Mouse (Mus musculus): ENCODE measurements around the gene Gcnt3. TPM values are rescaled to one million over a fixed set of nuclear protein-coding genes. Genes with fewer than 3 reads are reported as not detected.

Gcnt3 gene
- total RNA-seq, 1 experiment: 1.1 TPM

- H3K4me3 ChIP-seq (ENCODE audit: insufficient read depth in 1 of 2, low read depth in 1 of 2, low read length in 2 of 2, poor library complexity in 1 of 2, severe bottlenecking in 1 of 2): no peak overlapping the region
- H3K36me3 ChIP-seq (ENCODE audit: control insufficient read depth, insufficient read depth, low read length, poor library complexity, severe bottlenecking): peaks cover 8% of the 10 kb centered on the region
- H3K9ac ChIP-seq (ENCODE audit: insufficient read depth, low read depth, low read length, poor library complexity, severe bottlenecking): no peak overlapping the region
- no peak for TF ChIP-seq ZNF384 (IDR thresholded peaks at IDR 0.05; ENCODE audit: low read depth, low read length)
- no peak for TF ChIP-seq ZC3H11A (IDR thresholded peaks at IDR 0.05; ENCODE audit: borderline replicate concordance, low read depth, low read length)
- H3K4me1 ChIP-seq (ENCODE audit: control insufficient read depth in 2 of 2, insufficient read depth in 2 of 2, low read length in 2 of 2, poor library complexity in 1 of 2): peaks cover 2 to 4% of the 10 kb centered on the region in 2 experiments; a peak in 2 of 4 replicates
- in situ Hi-C loops (cut with MboI; ENCODE audit: low sequenced_read_pairs in 2 of 2, unreplicated experiment in 2 of 2): no loop called here
- no peak for DNase-seq (ENCODE audit: low read depth, low spot score)
- no peak overlapping the region for H3K27ac ChIP-seq (ENCODE audit: insufficient read depth, low read depth, low read length, poor library complexity, severe bottlenecking)
- no peaks in the 10 kb centered on the region for H3K9me3 ChIP-seq (ENCODE audit: control insufficient read depth, insufficient read depth, low read depth, low read length)
These were observed 45.0 kb downstream of the Gcnt3 start for GRCm38 (mm10) chr9:69992841-69993277.

- DNase-seq (ENCODE audit: low read depth, low spot score): no peak
- Histone ChIP-seq H3K4me3 (ENCODE audit: insufficient read depth in 1 of 2, low read depth in 1 of 2, low read length in 2 of 2, poor library complexity in 1 of 2, severe bottlenecking in 1 of 2) (peak overlapping the region in 1 of 2 experiments; percentile 83; a peak in 2 of 4 replicates), H3K9me3 (ENCODE audit: control insufficient read depth, insufficient read depth, low read depth, low read length) (no peaks in the 10 kb centered on the region), H3K36me3 (ENCODE audit: control insufficient read depth, insufficient read depth, low read length, poor library complexity, severe bottlenecking) (0 out of 2 replicates have a peak, but pooled peaks cover 3% of the 10 kb centered on the region), H3K27ac (ENCODE audit: insufficient read depth, low read depth, low read length, poor library complexity, severe bottlenecking) (no peak overlapping the region), H3K9ac (ENCODE audit: insufficient read depth, low read depth, low read length, poor library complexity, severe bottlenecking) (no peak overlapping the region), H3K4me1 (ENCODE audit: control insufficient read depth in 2 of 2, insufficient read depth in 2 of 2, low read length in 2 of 2, poor library complexity in 1 of 2) (peaks cover 2 to 4% of the 10 kb centered on the region in 2 experiments; a peak in 2 of 4 replicates)
- no peak for TF ChIP-seq ZC3H11A (IDR thresholded peaks at IDR 0.05; ENCODE audit: borderline replicate concordance, low read depth, low read length)
- no peak for TF ChIP-seq CHD2 (IDR thresholded peaks at IDR 0.05; ENCODE audit: low read depth, low read length)
- TF ChIP-seq ZNF384 (IDR thresholded peaks at IDR 0.05; ENCODE audit: low read depth, low read length): peak; percentile 25; the same call in 1 of the 2 replicates
- in situ Hi-C loops (cut with MboI; ENCODE audit: low sequenced_read_pairs in 2 of 2, unreplicated experiment in 2 of 2): no loop called here
These were observed 47.5 kb downstream of the Gcnt3 start for GRCm38 (mm10) chr9:69990346-69990745.

GRCm38 (mm10) chr9:69989303-69990121 is 48.4 kb downstream of the Gcnt3 start, which contains the start of gene Bnip2:
TSS of gene Bnip2 (plus strand) at chr9:69989466.
- TF ChIP-seq HCFC1 (IDR thresholded peaks at IDR 0.05; ENCODE audit: borderline replicate concordance, insufficient read depth, low read length): peak; percentile 49; the same call in 1 of the 2 replicates
- no peak for TF ChIP-seq CHD2 (IDR thresholded peaks at IDR 0.05; ENCODE audit: low read depth, low read length)
- no peak for TF ChIP-seq ZNF384 (IDR thresholded peaks at IDR 0.05; ENCODE audit: low read depth, low read length)
- TF ChIP-seq MAFK (IDR thresholded peaks at IDR 0.05; ENCODE audit: insufficient read depth, low read depth, low read length): no peak
- H3K9ac ChIP-seq (ENCODE audit: insufficient read depth, low read depth, low read length, poor library complexity, severe bottlenecking): peak within 1 kb of the TSS; percentile 98
- H3K4me1 ChIP-seq (ENCODE audit: control insufficient read depth in 2 of 2, insufficient read depth in 2 of 2, low read length in 2 of 2, poor library complexity in 1 of 2): peaks cover 2 to 4% of the 10 kb centered on the region in 2 experiments; a peak in 2 of 4 replicates
- H3K27ac ChIP-seq (ENCODE audit: insufficient read depth, low read depth, low read length, poor library complexity, severe bottlenecking): peak within 1 kb of the TSS; percentile 61
- no peaks in the 10 kb centered on the region for H3K36me3 ChIP-seq (ENCODE audit: control insufficient read depth, insufficient read depth, low read length, poor library complexity, severe bottlenecking)
- H3K4me3 ChIP-seq (ENCODE audit: insufficient read depth in 1 of 2, low read depth in 1 of 2, low read length in 2 of 2, poor library complexity in 1 of 2, severe bottlenecking in 1 of 2): peak within 1 kb of the TSS; percentile 83 to 99
- in situ Hi-C loops (cut with MboI; ENCODE audit: low sequenced_read_pairs in 2 of 2, unreplicated experiment in 2 of 2): no loop called here
- H3K9me3 ChIP-seq (ENCODE audit: control insufficient read depth, insufficient read depth, low read depth, low read length): no peaks in the 10 kb centered on the region
- peak; percentile 88 for DNase-seq (ENCODE audit: low read depth, low spot score)

- Histone ChIP-seq H3K4me1 (ENCODE audit: control insufficient read depth in 2 of 2, insufficient read depth in 2 of 2, low read length in 2 of 2, poor library complexity in 1 of 2) (peaks cover 2 to 4% of the 10 kb centered on the region in 2 experiments; a peak in 2 of 4 replicates), H3K36me3 (ENCODE audit: control insufficient read depth, insufficient read depth, low read length, poor library complexity, severe bottlenecking) (no peaks in the 10 kb centered on the region), H3K9me3 (ENCODE audit: control insufficient read depth, insufficient read depth, low read depth, low read length) (no peaks in the 10 kb centered on the region), H3K27ac (ENCODE audit: insufficient read depth, low read depth, low read length, poor library complexity, severe bottlenecking) (no peak overlapping the region; the same call in 1 of the 2 replicates), H3K4me3 (ENCODE audit: insufficient read depth in 1 of 2, low read depth in 1 of 2, low read length in 2 of 2, poor library complexity in 1 of 2, severe bottlenecking in 1 of 2) (peak overlapping the region; percentile 83 to 99), H3K9ac (ENCODE audit: insufficient read depth, low read depth, low read length, poor library complexity, severe bottlenecking) (peak overlapping the region; percentile 15; the same call in 1 of the 2 replicates)
- in situ Hi-C loops (cut with MboI; ENCODE audit: low sequenced_read_pairs in 2 of 2, unreplicated experiment in 2 of 2): no loop called here
- no peak for TF ChIP-seq MAFK (IDR thresholded peaks at IDR 0.05; ENCODE audit: insufficient read depth, low read depth, low read length)
- TF ChIP-seq ZNF384 (IDR thresholded peaks at IDR 0.05; ENCODE audit: low read depth, low read length): no peak
- no peak for TF ChIP-seq ZC3H11A (IDR thresholded peaks at IDR 0.05; ENCODE audit: borderline replicate concordance, low read depth, low read length)
- no peak for TF ChIP-seq HCFC1 (IDR thresholded peaks at IDR 0.05; ENCODE audit: borderline replicate concordance, insufficient read depth, low read length)
- no peak for TF ChIP-seq CHD2 (IDR thresholded peaks at IDR 0.05; ENCODE audit: low read depth, low read length)
- DNase-seq (ENCODE audit: low read depth, low spot score): no peak
These were observed 49.1 kb downstream of the Gcnt3 start for GRCm38 (mm10) chr9:69988706-69989302.
